ENCODE assay signal across 8 mouse cellular contexts in genomic region chr17:83335183-83335584, GRCm38 (mm10). TPM values are rescaled to one million over a fixed set of nuclear protein-coding genes. Genes with fewer than 3 reads are reported as not detected.
DNase-seq lines count a peak whose midpoint lies in the region; ATAC-seq and TF ChIP-seq lines count a peak whose summit lies in the region.

No protein-coding gene starts in this region.

- H3K9ac ChIP-seq in lung, embryonic 14.5 days, result no peak overlapping the region
- no peak overlapping the region for H3K9ac ChIP-seq in intestine, embryonic 15.5 days
- H3K9ac ChIP-seq in neural tube, embryonic 15.5 days (replicated peaks), result no peak overlapping the region

- H3K4me2 ChIP-seq in lung, embryonic 14.5 days, result peak overlapping the region; percentile 51
- H3K4me2 ChIP-seq in intestine, embryonic 15.5 days (replicated peaks), result peak overlapping the region; percentile 41
- H3K4me2 ChIP-seq in neural tube, embryonic 15.5 days, result peak overlapping the region; percentile 36

- no peaks in the 10 kb centered on the region for H3K36me3 ChIP-seq in lung, embryonic 14.5 days (ENCODE audit: insufficient read depth)
- H3K36me3 ChIP-seq in intestine, embryonic 15.5 days, result no peaks in the 10 kb centered on the region
- no peaks in the 10 kb centered on the region for H3K36me3 ChIP-seq in neural tube, embryonic 15.5 days

- H3K27ac ChIP-seq in lung, embryonic 14.5 days (ENCODE audit: low read depth), result no peak overlapping the region; the same call in 1 of the 2 replicates
- no peak overlapping the region for H3K27ac ChIP-seq in intestine, embryonic 15.5 days
- no peak overlapping the region for H3K27ac ChIP-seq in neural tube, embryonic 15.5 days (replicated peaks)
- H3K27ac ChIP-seq in layer of hippocampus, adult 2 months, result no peak overlapping the region

- no peaks in the 10 kb centered on the region for H3K27me3 ChIP-seq in lung, embryonic 14.5 days (ENCODE audit: insufficient read depth, low read length)
- no peaks in the 10 kb centered on the region for H3K27me3 ChIP-seq in intestine, embryonic 15.5 days (replicated peaks)
- H3K27me3 ChIP-seq in neural tube, embryonic 15.5 days (replicated peaks), result no peaks in the 10 kb centered on the region

- no peaks in the 10 kb centered on the region for H3K9me3 ChIP-seq in lung, embryonic 14.5 days (ENCODE audit: low read depth, low read length)
- H3K9me3 ChIP-seq in intestine, embryonic 15.5 days, result no peaks in the 10 kb centered on the region
- H3K9me3 ChIP-seq in neural tube, embryonic 15.5 days (replicated peaks), result no peaks in the 10 kb centered on the region

- peak; percentile 50 for ATAC-seq in lung, embryonic 14.5 days (ENCODE audit: insufficient read depth)
- ATAC-seq in intestine, embryonic 15.5 days, result no peak
- no peak for ATAC-seq in neural tube, embryonic 15.5 days (ENCODE audit: low FRiP score)

- 0 out of 2 replicates have a peak overlapping the region, but pooled peaks have one; percentile 5 for H3K4me3 ChIP-seq in lung, embryonic 14.5 days (ENCODE audit: low read depth, low read length)
- no peak overlapping the region for H3K4me3 ChIP-seq in intestine, embryonic 15.5 days (replicated peaks)
- peak overlapping the region; percentile 14; the same call in 1 of the 2 replicates for H3K4me3 ChIP-seq in neural tube, embryonic 15.5 days (replicated peaks)
- no peak overlapping the region for H3K4me3 ChIP-seq in layer of hippocampus, adult 2 months

- no peak for TF ChIP-seq CTCF in lung, embryonic 14.5 days (IDR thresholded peaks at IDR 0.05; ENCODE audit: low read depth)
- no peak for TF ChIP-seq CTCF in layer of hippocampus, adult 2 months (conservative IDR thresholded peaks at IDR 0.05)

- H3K4me1 ChIP-seq in lung, embryonic 14.5 days (ENCODE audit: insufficient read depth), result peaks cover 5% of the 10 kb centered on the region; the same call in 1 of the 2 replicates
- 0 out of 2 replicates have a peak, but pooled peaks cover 3% of the 10 kb centered on the region for H3K4me1 ChIP-seq in intestine, embryonic 15.5 days (replicated peaks)
- no peaks in the 10 kb centered on the region for H3K4me1 ChIP-seq in neural tube, embryonic 15.5 days

- DNase-seq in embryo, embryonic 11 days, result peak; percentile 19
- DNase-seq in embryo, embryonic 9.5 days (ENCODE audit: extremely low spot score), result no peak
- DNase-seq in lung, embryonic 14.5 days, result peak; percentile 28
- DNase-seq in lung, adult 18-20 months, result no peak
- DNase-seq in layer of hippocampus, adult 2 months (ENCODE audit: low spot score in 2 of 2), result no peak
- DNase-seq in urinary bladder, adult 2 months (ENCODE audit: low spot score), result no peak

- 35% methylated on average over 13 of the region's 13 CpGs for WGBS in lung, embryonic 14.5 days
- 37% methylated on average over 13 of the region's 13 CpGs for WGBS in intestine, embryonic 15.5 days
- 48% methylated on average over 13 of the region's 13 CpGs for WGBS in neural tube, embryonic 15.5 days

RNA-seq across cellular contexts. Expression of gene Eml4, which starts 15.5 kb away (rescaled TPM):
- polyA plus RNA-seq in lung, embryonic 14.5 days (2014; fragmentation: Nextera tagmentation; extraction: Ambion mirVana), result 51.4 and 55.3 TPM in 2 replicates
- polyA plus RNA-seq in intestine, embryonic 15.5 days (2015; fragmentation: Nextera tagmentation; extraction: Ambion mirVana), result 34.5 and 37.0 TPM in 2 replicates
- 28.8 and 29.9 TPM in 2 replicates for polyA plus RNA-seq in neural tube, embryonic 15.5 days (2015; fragmentation: Nextera tagmentation; extraction: Ambion mirVana)
- total RNA-seq in layer of hippocampus, adult 2 months (2021), result 10 to 100 TPM; 23.3 to 26.1 TPM
- polyA plus RNA-seq in urinary bladder, adult 2 months (2012; rRNA removed), result 17.4 and 19.6 TPM in 2 replicates

Comparison
In these comparisons a context has a peak if more than half of its experiments do, and no peak if none do; other contexts are left out.
1. DNase-seq: peak in embryo, embryonic 11 days (single experiment) and lung, embryonic 14.5 days (single experiment); none in embryo, embryonic 9.5 days (single experiment), lung, adult 18-20 months (0 of 2), layer of hippocampus, adult 2 months (0 of 2) and urinary bladder, adult 2 months (single experiment).
2. H3K4me3 ChIP-seq: peak in lung, embryonic 14.5 days (single experiment) and neural tube, embryonic 15.5 days (single experiment); none in intestine, embryonic 15.5 days (single experiment) and layer of hippocampus, adult 2 months (single experiment).
3. Peak in every context shown above with its lines, with median percentiles within 50 percentile points of each other: H3K4me2 ChIP-seq.